Mouse (Mus musculus): ENCODE results near the gene Far2.

Far2 gene

DNA sequence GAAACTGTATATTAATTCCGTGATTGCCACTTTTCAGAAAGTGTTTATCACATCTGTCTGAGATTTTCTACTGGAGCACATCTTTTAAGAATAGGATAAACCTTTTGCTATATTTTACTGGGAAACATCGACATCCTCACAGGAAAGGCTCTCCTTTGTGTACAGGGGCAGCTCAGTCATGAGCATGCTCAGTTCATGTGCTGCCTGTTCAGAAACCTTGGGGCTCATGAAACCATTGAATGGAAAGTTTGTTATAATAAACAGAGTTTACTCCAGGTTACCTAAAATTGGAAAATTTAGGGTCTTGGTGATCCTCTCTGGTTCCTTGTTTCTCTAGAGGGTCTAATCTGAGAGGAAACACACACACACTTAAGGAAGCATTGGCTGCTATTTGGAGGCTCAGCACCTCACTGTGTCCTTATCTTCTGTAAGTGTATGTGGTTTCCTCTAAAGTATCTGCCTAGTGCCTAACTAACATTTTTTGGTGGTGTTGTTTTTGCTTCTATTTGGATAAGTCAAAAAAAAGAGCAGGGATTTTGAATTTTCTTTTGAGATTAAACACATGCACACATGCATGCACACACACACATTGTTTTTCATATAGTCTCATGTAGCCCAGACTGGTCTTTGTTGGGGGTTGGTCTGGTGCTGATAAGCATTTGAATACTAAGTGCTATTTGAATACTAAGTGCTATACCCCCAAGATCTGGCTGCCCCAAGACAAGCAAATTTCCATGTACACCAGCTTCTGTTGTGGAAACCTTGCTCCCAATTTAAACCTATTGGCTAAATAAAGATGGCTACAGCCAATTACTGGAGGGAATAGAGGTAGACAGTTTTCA is 171.4 kb downstream of the Far2 start:
- no peak for DNase-seq (ENCODE audit: low spot score)

GRCm38 (mm10) chr6:148222686-148223085 is 175.6 kb downstream of the Far2 start:
- DNase-seq (ENCODE audit: low spot score) = no peak

DNA sequence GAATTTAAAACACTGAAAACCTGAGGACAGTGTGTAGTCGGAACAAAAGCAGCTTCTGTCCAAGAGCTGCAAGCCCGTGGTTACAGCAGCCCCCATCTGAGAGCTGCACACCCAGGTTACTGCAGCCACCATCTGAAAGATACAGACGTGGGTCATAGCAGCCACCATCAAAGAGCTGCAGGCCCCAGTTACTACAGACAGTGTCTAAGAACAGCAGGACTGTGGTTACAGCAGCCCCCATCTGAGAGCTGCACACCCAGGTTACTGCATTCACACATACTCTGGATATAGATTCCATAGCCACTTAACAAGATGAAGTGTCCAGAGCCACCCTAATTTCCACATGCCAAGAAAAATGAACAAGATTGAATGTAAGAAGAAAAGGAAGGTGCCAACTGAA is 180.5 kb downstream of the Far2 start:
- no peak for DNase-seq (ENCODE audit: low spot score)

All from embryo, embryonic 10.5 days (tissue).